ENCODE assay signal across 16 mouse cellular contexts in genomic region chr7:129079786-129080185, GRCm38 (mm10).
A peak's percentile ranks its signal among the peaks of the same experiment; 100 is the strongest.
DNase-seq lines count a peak whose midpoint lies in the region; ATAC-seq and TF ChIP-seq lines count a peak whose summit lies in the region.
"Had no signal": no experiment of that assay in that cellular context is flagged by ENCODE, and none has a peak within 500 bp of the region (broad histone marks: within the 10 kb centered on the region; RNA-seq: fewer than 3 reads in every experiment).

No protein-coding gene starts in this region.

- H3K27ac ChIP-seq in forebrain, postnatal 0 days (ENCODE audit: low read depth, low read length) = no peak overlapping the region
- H3K27ac ChIP-seq in forebrain, embryonic 10.5 days = no peak overlapping the region
- no peak overlapping the region for H3K27ac ChIP-seq in midbrain, postnatal 0 days (ENCODE audit: low read depth, low read length)
- H3K27ac ChIP-seq in midbrain, embryonic 15.5 days = no peak overlapping the region
- H3K27ac ChIP-seq: forebrain, embryonic 12.5 days; heart, embryonic 13.5 days had no signal

- no peak overlapping the region for H3K4me3 ChIP-seq in forebrain, postnatal 0 days (ENCODE audit: low read depth, low read length)
- no peak overlapping the region for H3K4me3 ChIP-seq in forebrain, embryonic 10.5 days
- no peak overlapping the region for H3K4me3 ChIP-seq in midbrain, postnatal 0 days (ENCODE audit: low read depth, low read length)
- no peak overlapping the region for H3K4me3 ChIP-seq in midbrain, embryonic 15.5 days
- H3K4me3 ChIP-seq: forebrain, embryonic 12.5 days; heart, embryonic 13.5 days had no signal

- no peaks in the 10 kb centered on the region for H3K9me3 ChIP-seq in forebrain, postnatal 0 days (ENCODE audit: low read length)
- H3K9me3 ChIP-seq in forebrain, embryonic 10.5 days = no peaks in the 10 kb centered on the region
- no peaks in the 10 kb centered on the region for H3K9me3 ChIP-seq in midbrain, postnatal 0 days (ENCODE audit: low read length)
- no peaks in the 10 kb centered on the region for H3K9me3 ChIP-seq in midbrain, embryonic 15.5 days
- H3K9me3 ChIP-seq: forebrain, embryonic 12.5 days; heart, embryonic 13.5 days had no signal

- H3K36me3 ChIP-seq in forebrain, postnatal 0 days (ENCODE audit: insufficient read depth) = no peaks in the 10 kb centered on the region
- H3K36me3 ChIP-seq in forebrain, embryonic 10.5 days (replicated peaks) = no peaks in the 10 kb centered on the region
- H3K36me3 ChIP-seq in midbrain, postnatal 0 days (ENCODE audit: insufficient read depth, low read length) = no peaks in the 10 kb centered on the region
- no peaks in the 10 kb centered on the region for H3K36me3 ChIP-seq in midbrain, embryonic 15.5 days (replicated peaks)
- H3K36me3 ChIP-seq: forebrain, embryonic 12.5 days; heart, embryonic 13.5 days had no signal

- TF ChIP-seq CTCF in forebrain, postnatal 0 days (IDR thresholded peaks at IDR 0.05; ENCODE audit: low read depth) = no peak
- TF ChIP-seq CTCF in midbrain, postnatal 0 days (IDR thresholded peaks at IDR 0.05) = no peak

- no peak overlapping the region for H3K4me2 ChIP-seq in forebrain, postnatal 0 days (ENCODE audit: low read depth)
- H3K4me2 ChIP-seq in midbrain, postnatal 0 days (ENCODE audit: low read depth, low read length, poor library complexity, severe bottlenecking) = no peak overlapping the region
- H3K4me2 ChIP-seq in midbrain, embryonic 15.5 days = no peak overlapping the region
- H3K4me2 ChIP-seq: forebrain, embryonic 12.5 days; heart, embryonic 13.5 days had no signal

- DNase-seq in forebrain, postnatal 0 days = peak; percentile 6
- no peak for DNase-seq in forebrain, embryonic 10.5 days (ENCODE audit: extremely low spot score, low spot score)
- peak; percentile 73 for DNase-seq in left cerebral cortex, postnatal 4 days
- no peak for DNase-seq in left cerebral cortex, adult 9 months (ENCODE audit: low spot score in 2 of 2)
- DNase-seq in midbrain, postnatal 0 days (ENCODE audit: low spot score) = peak; percentile 63
- DNase-seq: adrenal gland, adult 2 months; adrenal gland, postnatal 25 days; cerebellum, adult 9-10 months; gastrocnemius, postnatal 14 days; heart, postnatal 36 days had no signal

- ATAC-seq in forebrain, postnatal 0 days = no peak
- ATAC-seq in midbrain, postnatal 0 days (ENCODE audit: low FRiP score) = no peak
- no peak for ATAC-seq in midbrain, embryonic 15.5 days (replicated peaks)
- no peak for ATAC-seq in megakaryocyte progenitor cell, adult 5-6 weeks (replicated peaks; ENCODE audit: poor library complexity)
- ATAC-seq: forebrain, embryonic 16.5 days; hindbrain, embryonic 16.5 days had no signal

- H3K27me3 ChIP-seq in forebrain, postnatal 0 days (ENCODE audit: insufficient read depth, low read length) = no peaks in the 10 kb centered on the region
- H3K27me3 ChIP-seq in forebrain, embryonic 10.5 days (ENCODE audit: poor library complexity, severe bottlenecking) = no peaks in the 10 kb centered on the region
- no peaks in the 10 kb centered on the region for H3K27me3 ChIP-seq in midbrain, postnatal 0 days (ENCODE audit: insufficient read depth, low read length)
- H3K27me3 ChIP-seq in midbrain, embryonic 15.5 days (replicated peaks) = no peaks in the 10 kb centered on the region
- H3K27me3 ChIP-seq: forebrain, embryonic 12.5 days; heart, embryonic 13.5 days had no signal

- WGBS in forebrain, postnatal 0 days = 65% methylated on average over 6 of the region's 6 CpGs
- 87% methylated on average over 6 of the region's 6 CpGs for WGBS in forebrain, embryonic 10.5 days
- 74% methylated on average over 6 of the region's 6 CpGs for WGBS in midbrain, postnatal 0 days
- WGBS in midbrain, embryonic 15.5 days = 74% methylated on average over 6 of the region's 6 CpGs

- H3K9ac ChIP-seq in forebrain, postnatal 0 days = no peak overlapping the region
- no peak overlapping the region for H3K9ac ChIP-seq in midbrain, postnatal 0 days (replicated peaks; ENCODE audit: low read length, poor library complexity, severe bottlenecking)
- no peak overlapping the region for H3K9ac ChIP-seq in midbrain, embryonic 15.5 days
- H3K9ac ChIP-seq: forebrain, embryonic 12.5 days; heart, embryonic 13.5 days had no signal

- intact Hi-C loops in left cerebral cortex, postnatal 4 days (cut with DNase I) = no loop called here

- no peaks in the 10 kb centered on the region for H3K4me1 ChIP-seq in forebrain, postnatal 0 days (ENCODE audit: insufficient read depth)
- H3K4me1 ChIP-seq in forebrain, embryonic 10.5 days = no peaks in the 10 kb centered on the region
- no peaks in the 10 kb centered on the region for H3K4me1 ChIP-seq in midbrain, postnatal 0 days (ENCODE audit: insufficient read depth, low read length)
- H3K4me1 ChIP-seq in midbrain, embryonic 15.5 days = no peaks in the 10 kb centered on the region
- H3K4me1 ChIP-seq: forebrain, embryonic 12.5 days; heart, embryonic 13.5 days had no signal

Comparison
In these comparisons a context has a peak if more than half of its experiments do, and no peak if none do; other contexts are left out.
1. DNase-seq: peak in forebrain, postnatal 0 days (single experiment), left cerebral cortex, postnatal 4 days (single experiment) and midbrain, postnatal 0 days (single experiment); none in forebrain, embryonic 10.5 days (single experiment) and left cerebral cortex, adult 9 months (0 of 2).